Mouse (Mus musculus): ENCODE measurements around the gene Doxl2. TPM values are rescaled to one million over a fixed set of nuclear protein-coding genes. Genes with fewer than 3 reads are reported as not detected.
A peak's percentile ranks its signal among the peaks of the same experiment; 100 is the strongest.

Gene Doxl2
- polyA plus RNA-seq, 1 experiment from 2014 or later = not detected

DNA sequence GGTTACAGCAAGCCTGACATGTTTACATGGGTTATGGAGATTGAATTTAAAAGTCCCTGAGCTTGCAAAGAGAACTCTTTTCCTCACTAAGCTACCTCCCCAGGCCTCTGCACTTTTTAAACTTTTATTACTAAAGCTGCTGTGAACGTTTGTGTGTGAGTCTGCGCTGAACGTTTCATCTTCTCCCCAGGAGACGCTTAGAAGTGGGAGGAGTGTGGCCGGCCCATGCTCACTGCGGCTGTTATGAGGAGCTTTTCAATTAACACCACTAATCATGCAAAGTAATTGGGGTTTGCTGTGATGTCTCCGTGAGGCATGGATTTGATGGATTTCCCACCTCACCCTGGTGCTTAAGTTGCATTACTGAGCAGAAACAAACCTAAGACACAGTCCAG is 34.4 kb downstream of the Doxl2 start:
- DNase-seq (ENCODE audit: low spot score) = no peak

DNA sequence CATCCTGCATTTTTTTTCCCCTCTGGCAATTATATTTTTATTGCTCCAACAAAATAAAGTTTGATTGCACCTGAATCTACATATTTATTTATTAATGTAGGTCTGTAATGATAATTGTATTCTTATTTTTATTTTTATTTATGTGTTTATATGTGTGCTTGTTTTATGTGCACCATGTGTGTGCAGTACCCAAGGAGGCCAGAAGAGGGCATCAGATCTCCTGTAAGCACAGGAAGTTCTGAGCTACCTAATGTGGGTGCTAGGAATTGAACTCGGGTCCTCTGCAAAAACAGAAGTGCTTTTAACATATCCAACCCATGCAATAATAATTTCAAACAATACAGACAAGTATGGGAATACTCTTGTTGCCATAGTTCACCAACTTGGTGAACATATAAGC is 34.9 kb downstream of the Doxl2 start:
- DNase-seq (ENCODE audit: low spot score) = no peak

DNA sequence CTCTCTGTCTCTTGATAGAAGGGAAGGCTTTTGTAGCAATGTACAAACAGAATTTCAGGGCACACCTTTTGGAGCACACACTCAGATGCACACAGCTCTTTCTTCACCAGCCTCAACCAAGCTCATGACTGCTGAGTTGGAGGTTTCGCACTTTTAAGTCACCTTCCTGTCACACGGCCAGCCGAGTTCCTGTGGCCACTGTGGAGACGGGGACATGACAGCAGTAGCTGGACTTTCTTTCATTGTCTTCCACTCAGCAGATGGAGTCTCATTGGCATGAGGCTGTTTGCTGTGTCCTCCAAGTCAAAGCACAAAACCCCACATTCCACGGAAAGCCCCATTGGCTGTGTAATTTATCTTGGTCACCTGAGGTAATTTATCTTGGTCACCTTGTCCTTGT is 36.4 kb downstream of the Doxl2 start:
- no peak for DNase-seq (ENCODE audit: low spot score)

DNA sequence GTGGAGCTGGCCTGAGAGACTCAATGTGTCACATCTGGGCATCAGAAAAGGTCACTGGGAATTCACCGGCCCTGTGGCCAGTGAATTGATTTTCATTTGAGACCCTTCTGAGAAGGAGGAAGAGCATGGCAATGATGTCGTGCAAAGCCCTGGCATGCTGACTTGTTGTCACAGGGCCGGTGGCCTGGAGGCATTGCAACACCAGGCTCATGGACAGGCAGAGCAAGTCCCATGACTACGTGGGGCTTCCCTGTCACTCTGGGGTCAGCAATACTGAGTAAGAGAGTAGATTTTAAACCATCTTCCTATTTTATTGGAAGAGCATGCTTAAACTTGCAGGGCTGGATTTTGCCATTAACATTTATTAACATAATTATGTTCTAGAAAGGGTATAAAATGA is 38.3 kb downstream of the Doxl2 start:
- no peak for DNase-seq (ENCODE audit: low spot score)

DNA sequence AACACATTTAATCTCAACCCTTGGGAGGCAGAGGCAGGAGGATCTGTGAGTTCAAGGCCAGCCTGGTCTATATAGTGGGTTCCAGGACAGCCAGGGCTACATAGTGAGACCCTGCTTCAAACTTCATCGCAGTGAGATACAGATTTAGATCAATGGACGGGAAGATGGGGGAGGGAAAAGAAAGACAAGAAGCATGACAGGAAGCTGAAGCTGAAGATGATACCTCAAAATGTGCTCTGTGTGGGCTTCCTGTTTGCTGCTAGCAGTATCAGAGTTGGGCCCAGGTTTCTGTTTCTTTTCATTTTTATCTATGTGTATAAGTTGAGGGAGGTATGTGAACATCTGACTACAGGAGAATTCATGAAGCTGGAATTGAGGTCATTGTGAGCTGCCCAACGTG is 38.7 kb downstream of the Doxl2 start:
- peak; percentile 55 for DNase-seq (ENCODE audit: low spot score)

DNA sequence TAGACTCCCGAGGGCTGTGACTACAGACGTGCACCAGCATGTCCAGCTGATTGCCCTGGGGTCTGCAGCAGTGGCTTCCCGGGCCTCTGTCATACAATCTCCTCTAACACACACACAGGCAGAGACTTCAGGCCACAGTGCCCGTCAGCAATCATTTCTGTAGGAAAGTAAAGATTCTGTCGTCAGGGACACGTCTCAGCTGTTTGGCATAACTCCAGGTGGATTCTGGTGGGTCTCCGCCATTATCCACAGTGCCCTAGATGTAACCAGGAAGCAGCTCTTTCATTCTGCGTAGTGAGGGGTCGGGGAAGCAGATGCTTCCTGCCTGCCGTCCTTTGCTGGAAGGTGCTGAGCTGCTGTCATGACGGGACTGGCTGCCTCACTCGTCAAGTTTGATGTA is 42.4 kb downstream of the Doxl2 start:
- peak; percentile 67 for DNase-seq (ENCODE audit: low spot score)

DNA sequence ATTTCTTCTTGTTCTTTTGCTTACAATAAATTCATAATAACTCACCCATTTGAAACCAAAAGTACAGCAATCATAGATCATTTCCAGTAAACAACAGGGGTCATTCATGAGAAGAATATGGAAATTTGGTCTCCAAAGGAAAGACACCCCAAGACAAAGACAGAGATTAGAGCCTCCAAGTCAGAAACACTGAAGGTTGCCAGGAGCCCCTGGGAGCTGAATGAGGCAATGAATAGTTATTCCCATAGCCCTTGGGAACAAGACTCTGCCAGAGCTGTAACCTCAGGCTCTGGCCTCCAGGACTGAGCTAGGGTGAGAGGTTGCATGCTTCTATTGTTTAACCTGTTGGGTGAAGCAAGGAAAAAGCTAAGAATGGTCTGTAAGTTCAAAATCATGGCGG is 44.6 kb downstream of the Doxl2 start:
- DNase-seq (ENCODE audit: low spot score) = no peak

DNA sequence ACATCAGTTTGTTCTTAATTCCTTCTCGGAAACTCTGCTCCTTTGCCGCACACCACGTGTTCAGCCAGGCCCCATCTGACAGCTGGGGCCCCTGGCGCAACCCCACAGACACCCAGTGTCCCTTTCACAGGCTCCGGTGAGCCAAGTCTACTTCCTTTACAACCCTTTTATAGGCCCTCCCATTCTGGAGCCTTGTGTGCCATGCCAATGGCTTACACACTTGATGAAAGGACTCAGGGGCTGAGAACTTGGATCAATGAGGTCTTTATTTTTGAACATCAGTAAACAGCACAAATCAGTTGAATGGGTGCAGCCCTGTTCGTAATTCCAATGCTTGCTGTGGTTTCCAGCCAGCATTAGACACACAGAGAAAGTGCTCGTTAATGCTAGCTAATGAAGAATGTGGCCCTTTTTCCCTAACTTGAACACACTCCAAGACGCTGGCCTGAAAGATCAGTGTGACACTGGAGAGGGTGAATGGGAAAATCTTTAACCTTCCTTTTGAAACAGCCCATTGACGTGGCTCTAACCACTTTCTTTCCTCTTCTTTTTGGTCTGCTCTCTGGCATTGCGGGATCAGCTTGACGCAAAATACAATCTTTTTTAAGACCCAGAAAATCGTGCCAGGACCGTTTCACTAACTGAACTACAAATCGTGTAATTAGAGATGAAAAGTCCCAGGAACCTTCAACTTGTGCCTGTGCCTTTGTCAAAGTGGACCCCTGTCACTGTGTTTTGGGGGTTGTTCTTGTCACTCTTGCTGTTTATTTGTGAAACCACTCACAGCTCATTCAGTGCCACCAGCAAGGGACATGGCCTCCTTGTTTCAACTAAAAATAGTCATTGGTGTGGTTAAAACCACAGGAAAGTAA is 46.6 kb downstream of the Doxl2 start:
- peak; percentile 30 for DNase-seq (ENCODE audit: low spot score)

DNA sequence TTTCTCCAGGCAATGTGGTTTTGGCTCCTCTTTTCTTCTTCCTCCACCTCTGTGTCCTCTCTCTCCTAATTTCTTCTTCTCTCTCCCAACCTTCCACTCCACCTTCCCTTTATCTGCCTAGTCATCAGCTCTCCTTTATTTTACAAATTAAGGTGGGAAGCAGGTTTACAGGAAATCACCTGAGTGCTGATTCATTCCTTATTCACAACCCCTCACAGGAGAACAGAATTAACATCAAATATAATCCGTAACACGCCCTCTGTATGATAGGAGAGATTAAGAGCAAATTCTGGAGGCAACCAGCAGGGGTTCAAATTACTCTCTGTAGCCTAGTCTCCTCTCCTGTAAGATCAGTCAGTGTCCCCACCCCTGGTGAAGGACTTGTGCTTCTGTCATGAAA is 47.6 kb downstream of the Doxl2 start:
- no peak for DNase-seq (ENCODE audit: low spot score)

DNA sequence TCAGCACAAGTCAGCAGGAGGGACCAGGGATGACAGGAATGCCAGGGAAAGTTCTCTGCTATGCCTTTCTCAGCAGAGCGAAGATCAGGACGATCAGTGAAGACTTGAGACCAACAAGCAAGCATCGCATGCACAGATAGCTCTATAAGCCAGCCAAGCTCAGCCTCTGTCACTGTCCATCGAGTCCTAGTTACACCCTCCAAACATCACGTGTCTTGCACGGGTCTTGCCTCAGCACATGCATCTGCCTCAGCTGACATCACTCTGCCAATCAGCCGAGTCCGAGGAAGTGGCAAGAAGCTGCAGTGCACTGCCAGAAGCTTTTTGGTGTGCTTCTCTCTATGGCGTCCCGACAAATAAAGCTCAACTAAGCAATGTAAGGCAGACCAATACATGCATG is 48.6 kb downstream of the Doxl2 start:
- DNase-seq (ENCODE audit: low spot score) = no peak

DNA sequence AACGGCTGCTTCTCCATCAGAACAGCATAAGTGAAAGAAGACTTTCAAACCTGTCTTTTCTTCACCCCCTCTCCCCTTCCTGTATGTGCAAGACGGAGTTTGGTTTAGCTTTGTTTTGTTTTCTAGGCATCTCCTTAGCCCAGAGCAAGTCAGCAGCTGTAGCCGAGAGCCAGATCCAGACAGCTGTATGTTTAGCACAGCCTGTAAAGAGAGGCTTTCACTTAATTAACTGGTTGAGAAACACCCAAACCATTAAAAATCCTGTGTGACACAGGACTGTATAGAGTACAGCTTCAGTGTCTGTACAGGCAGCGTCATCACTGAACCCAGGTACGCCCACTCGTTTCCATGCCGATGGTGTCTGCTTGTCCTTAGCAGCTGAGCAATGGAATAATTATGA is 50.5 kb downstream of the Doxl2 start:
- DNase-seq (ENCODE audit: low spot score) = no peak

DNA sequence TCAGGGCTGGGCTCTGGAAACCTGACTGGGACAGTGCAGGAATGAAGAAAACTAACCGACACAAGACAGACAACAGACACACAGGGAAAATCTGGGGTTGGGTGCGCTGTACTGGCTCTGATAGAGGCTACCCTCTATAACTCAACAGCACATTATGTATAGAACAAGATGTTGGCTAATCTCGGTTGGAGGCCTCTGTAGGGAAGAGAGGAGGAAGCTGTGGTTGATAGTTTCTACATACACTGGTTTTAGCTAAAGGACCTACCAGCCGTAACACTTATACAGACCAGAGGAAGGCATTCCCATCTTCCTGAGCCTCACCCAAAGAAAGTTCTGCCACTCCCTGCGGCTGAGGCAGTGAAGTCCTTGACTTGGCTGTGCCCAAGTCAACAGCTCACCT is 51.7 kb downstream of the Doxl2 start:
- DNase-seq (ENCODE audit: low spot score) = no peak

DNA sequence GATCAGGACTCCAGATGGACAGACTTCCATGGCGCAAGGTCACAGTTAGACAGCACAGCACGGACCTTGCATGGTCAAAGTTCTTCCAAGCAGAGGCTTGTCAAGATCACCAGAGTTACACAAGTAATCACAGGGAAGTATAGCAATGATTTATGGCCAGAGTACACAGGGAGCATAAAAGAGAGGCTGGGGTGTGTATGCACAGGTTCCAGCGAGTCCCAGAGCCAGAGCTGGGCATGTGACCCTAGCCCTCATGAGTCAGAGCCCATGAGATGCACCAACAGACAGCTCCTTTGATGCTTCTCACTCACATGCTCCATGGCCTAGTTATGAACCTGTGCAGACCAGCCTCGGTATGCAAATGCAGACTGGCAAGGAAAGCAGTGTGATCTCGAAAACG is 53.3 kb downstream of the Doxl2 start:
- DNase-seq (ENCODE audit: low spot score) = no peak

Other genes with a start within 250 kb of the Doxl2 start
- gene Gimap1, start 235.9 kb upstream of the Doxl2 start, polyA plus RNA-seq (2015; fragmentation: Nextera tagmentation; extraction: Ambion mirVana) = 148 and 170 TPM in 2 replicates
- 23.7 and 29.6 TPM in 2 replicates for gene Gimap5, start 228.8 kb upstream of the Doxl2 start, polyA plus RNA-seq (2015; fragmentation: Nextera tagmentation; extraction: Ambion mirVana)
- gene Gimap3, start 204.1 kb upstream of the Doxl2 start, polyA plus RNA-seq (2015; fragmentation: Nextera tagmentation; extraction: Ambion mirVana) = 3.6 and 5.3 TPM in 2 replicates
- 129 and 134 TPM in 2 replicates for gene Tmem176a, start 134.0 kb upstream of the Doxl2 start, polyA plus RNA-seq (2015; fragmentation: Nextera tagmentation; extraction: Ambion mirVana)
- 304 TPM in 2 replicates for gene Tmem176b, start 133.5 kb upstream of the Doxl2 start, polyA plus RNA-seq (2015; fragmentation: Nextera tagmentation; extraction: Ambion mirVana)
- gene Aoc1, start 102.1 kb upstream of the Doxl2 start, polyA plus RNA-seq (2015; fragmentation: Nextera tagmentation; extraction: Ambion mirVana) = 0.66 and 0.86 TPM in 2 replicates
- gene 1600015I10Rik, start 45.1 kb upstream of the Doxl2 start, polyA plus RNA-seq (2015; fragmentation: Nextera tagmentation; extraction: Ambion mirVana) = 0.06 and 0.10 TPM in 2 replicates
- gene Svs1, start 11.9 kb downstream of the Doxl2 start, polyA plus RNA-seq (2015; fragmentation: Nextera tagmentation; extraction: Ambion mirVana) = not detected in 2 replicates
- 0.74 and 0.96 TPM in 2 replicates for gene Gpnmb, start 61.6 kb downstream of the Doxl2 start, polyA plus RNA-seq (2015; fragmentation: Nextera tagmentation; extraction: Ambion mirVana)
- 115 and 119 TPM in 2 replicates for gene Malsu1, start 98.8 kb downstream of the Doxl2 start, polyA plus RNA-seq (2015; fragmentation: Nextera tagmentation; extraction: Ambion mirVana)
- gene Igf2bp3, start 240.0 kb downstream of the Doxl2 start, polyA plus RNA-seq (2015; fragmentation: Nextera tagmentation; extraction: Ambion mirVana) = 59.2 and 71.3 TPM in 2 replicates

All from thymus, postnatal 0 days (tissue).